Mouse (Mus musculus) megakaryocyte, embryonic 14.5 days (primary cell): ENCODE data around the gene Fam186a.

Experiments
- FLI1 ChIP-seq: IDR thresholded peaks from 2 replicates; pipeline ENCODE4 v1.6.1; 2012; ENCODE audit warnings: low read length, inconsistent platforms, mixed read lengths
- GATA1 ChIP-seq: IDR thresholded peaks from 3 replicates; pipeline ENCODE4 v1.6.1; 2012; ENCODE audit warnings: mixed read lengths, low read length, inconsistent platforms, borderline replicate concordance

DNA sequence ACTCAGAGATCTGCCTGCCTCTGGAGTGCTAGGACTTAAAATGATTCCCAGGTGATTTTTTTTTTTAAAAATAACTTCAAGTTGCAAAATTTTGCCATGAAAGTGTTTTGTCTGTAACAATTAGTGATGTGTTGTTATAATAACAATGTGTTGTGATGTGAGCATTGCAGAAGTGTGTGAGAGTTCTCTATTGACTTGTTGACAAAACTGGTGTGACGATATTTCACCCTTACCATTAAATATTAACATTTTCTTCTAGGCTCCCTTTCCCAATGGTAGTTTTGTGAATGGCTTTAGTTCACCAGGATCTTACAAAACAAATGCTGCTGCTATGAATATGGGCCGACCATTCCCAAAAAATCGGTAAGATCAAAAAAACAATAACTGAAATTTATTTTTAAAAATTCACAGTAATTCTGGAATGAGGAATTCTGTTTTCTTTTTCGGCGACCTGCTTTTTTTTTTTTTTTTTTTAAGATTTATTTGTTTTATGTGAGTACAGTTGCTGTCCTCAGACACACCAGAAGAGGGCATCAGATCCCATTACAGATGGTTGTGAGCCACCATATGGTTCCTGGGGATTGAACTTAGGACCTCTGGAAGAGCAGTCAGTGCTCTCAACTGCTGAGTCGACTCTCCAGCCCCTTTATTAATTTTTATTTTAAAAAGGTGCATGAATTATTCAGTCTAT, 30.4 kb upstream of the Fam186a start:
- TF ChIP-seq GATA1 (no peak), FLI1 (no peak)
